Mouse (Mus musculus) embryonic facial prominence, embryonic 10.5 days (tissue): Measurements from ENCODE around the gene Ube2k. TPM values are rescaled to one million over a fixed set of nuclear protein-coding genes. Genes with fewer than 3 reads are reported as not detected.
A peak's percentile ranks its signal among the peaks of the same experiment; 100 is the strongest.

Source experiments
- DNase-seq: peaks from one replicate; pipeline ENCODE4 v3.0.0-alpha.2; 2017; ENCODE audit warnings: low spot score
- H3K27ac ChIP-seq: fragments of 300-500 bp; sonication (generic); replicated peaks from 2 replicates; pipeline ENCODE4 v1.5.1; 2016; ENCODE audit warnings: mild to moderate bottlenecking
- H3K27me3 ChIP-seq: fragments of 300-500 bp; sonication (generic); replicated peaks from 2 replicates; pipeline ENCODE4 v1.6.1; 2016; ENCODE audit warnings: low read depth, mild to moderate bottlenecking; ENCODE audit not compliant: poor library complexity, severe bottlenecking
- H3K36me3 ChIP-seq: fragments of 300-500 bp; sonication (generic); replicated peaks from 2 replicates; pipeline ENCODE4 v1.6.1; 2016; ENCODE audit warnings: mild to moderate bottlenecking, moderate library complexity
- H3K4me1 ChIP-seq: fragments of 300-500 bp; sonication (generic); 2 replicates; pipeline ENCODE4 v1.6.1; 2016
- H3K4me3 ChIP-seq: fragments of 300-500 bp; sonication (generic); 2 replicates; pipeline ENCODE4 v1.5.1; 2016; ENCODE audit warnings: mild to moderate bottlenecking, moderate library complexity
- H3K9me3 ChIP-seq: fragments of 300-500 bp; sonication (generic); 2 replicates; pipeline ENCODE4 v1.6.1; 2016; ENCODE audit warnings: mild to moderate bottlenecking
- WGBS: fragments of 180-500 bp; shearing (Covaris S2); methylation state at CpG from one replicate; pipeline ENCODE4 v1.1.7; 2016; 5-methylcytosine and 5-hydroxymethylcytosine counted together
- polyA plus RNA-seq: library from polyadenylated mRNA; unstranded; fragments of >200 nt; fragmentation: Nextera tagmentation; extraction: Ambion mirVana; gene quantifications from 2 replicates; pipeline ENCODE4 v1.2.1, GENCODE M21; 2016

Gene Ube2k
- polyA plus RNA-seq: 214 and 216 TPM in 2 replicates

GRCm38 (mm10) chr5:65536751-65537419 lies at the start of gene Ube2k, which contains the start of gene Smim14:
Ube2k (plus strand) TSS chr5:65537233.
Smim14 (minus strand) TSS chr5:65537184.
- DNase-seq: peak; percentile 97
- Histone ChIP-seq H3K27ac (peak within 1 kb of the TSS; percentile 98), H3K27me3 (no peaks in the 10 kb centered on the region), H3K4me3 (peak within 1 kb of the TSS; percentile 95), H3K9me3 (no peaks in the 10 kb centered on the region), H3K36me3 (peaks cover 20% of the 10 kb centered on the region; the same call in 1 of the 2 replicates), H3K4me1 (peaks cover 19% of the 10 kb centered on the region)
- under 1% methylated on average over 66 of the region's 66 CpGs for WGBS

- WGBS: 88% methylated on average over 10 of the region's 10 CpGs
- H3K4me3 ChIP-seq: no peak overlapping the region
- peaks cover 8% of the 10 kb centered on the region; the same call in 1 of the 2 replicates for H3K27me3 ChIP-seq
- no peaks in the 10 kb centered on the region for H3K9me3 ChIP-seq
- DNase-seq: no peak
- no peak overlapping the region for H3K27ac ChIP-seq
- no peaks in the 10 kb centered on the region; the same call in 1 of the 2 replicates for H3K36me3 ChIP-seq
- peaks cover 15% of the 10 kb centered on the region for H3K4me1 ChIP-seq
Observed at GRCm38 (mm10) chr5:65487381-65487780, 49.7 kb upstream of the Ube2k start.

GRCm38 (mm10) chr5:65488725-65489124 lies 48.3 kb upstream of the Ube2k start:
- no peak for DNase-seq
- Histone ChIP-seq H3K27me3 (peaks cover 8% of the 10 kb centered on the region; the same call in 1 of the 2 replicates), H3K27ac (no peak overlapping the region), H3K36me3 (no peaks in the 10 kb centered on the region; the same call in 1 of the 2 replicates), H3K4me3 (no peak overlapping the region), H3K4me1 (peaks cover 25% of the 10 kb centered on the region), H3K9me3 (no peaks in the 10 kb centered on the region)
- WGBS: 87% methylated on average over 7 of the region's 7 CpGs

GRCm38 (mm10) chr5:65489830-65490229 lies 47.2 kb upstream of the Ube2k start:
- H3K4me1 ChIP-seq: peaks cover 25% of the 10 kb centered on the region
- DNase-seq: no peak
- H3K27me3 ChIP-seq: peaks cover 8% of the 10 kb centered on the region; the same call in 1 of the 2 replicates
- no peak overlapping the region for H3K4me3 ChIP-seq
- no peaks in the 10 kb centered on the region; the same call in 1 of the 2 replicates for H3K36me3 ChIP-seq
- WGBS: 85% methylated on average over 4 of the region's 4 CpGs
- H3K27ac ChIP-seq: no peak overlapping the region
- no peaks in the 10 kb centered on the region for H3K9me3 ChIP-seq

- DNase-seq: peak; percentile 79
- Histone ChIP-seq H3K36me3 (no peaks in the 10 kb centered on the region; the same call in 1 of the 2 replicates), H3K27ac (peak overlapping the region; percentile 91), H3K9me3 (no peaks in the 10 kb centered on the region), H3K4me1 (peaks cover 20% of the 10 kb centered on the region), H3K27me3 (peaks cover 8% of the 10 kb centered on the region; the same call in 1 of the 2 replicates), H3K4me3 (peak overlapping the region; percentile 86)
- WGBS: under 1% methylated on average over 57 of the region's 57 CpGs
Observed at GRCm38 (mm10) chr5:65491767-65492715, 45.0 kb upstream of the Ube2k start.

GRCm38 (mm10) chr5:65492716-65493531 lies 44.1 kb upstream of the Ube2k start, which contains the start of gene Gm43552:
Gm43552 (minus strand) TSS chr5:65492833.
- DNase-seq: peak; percentile 92
- Histone ChIP-seq H3K9me3 (no peaks in the 10 kb centered on the region), H3K36me3 (no peaks in the 10 kb centered on the region; the same call in 1 of the 2 replicates), H3K4me1 (peaks cover 20% of the 10 kb centered on the region), H3K27ac (peak within 1 kb of the TSS; percentile 91), H3K27me3 (peaks cover 8% of the 10 kb centered on the region; the same call in 1 of the 2 replicates), H3K4me3 (peak within 1 kb of the TSS; percentile 86)
- under 1% methylated on average over 69 of the region's 69 CpGs for WGBS

GRCm38 (mm10) chr5:65500231-65500630 lies 36.8 kb upstream of the Ube2k start:
- 86% methylated on average over 7 of the region's 7 CpGs for WGBS
- no peak for DNase-seq
- Histone ChIP-seq H3K27me3 (no peaks in the 10 kb centered on the region), H3K4me1 (no peaks in the 10 kb centered on the region), H3K27ac (no peak overlapping the region), H3K36me3 (no peaks in the 10 kb centered on the region), H3K4me3 (no peak overlapping the region), H3K9me3 (no peaks in the 10 kb centered on the region)

GRCm38 (mm10) chr5:65501407-65501806 lies 35.6 kb upstream of the Ube2k start:
- no peak for DNase-seq
- 93% methylated on average over 9 of the region's 9 CpGs for WGBS
- H3K36me3 ChIP-seq: no peaks in the 10 kb centered on the region
- no peak overlapping the region for H3K4me3 ChIP-seq
- no peaks in the 10 kb centered on the region for H3K9me3 ChIP-seq
- H3K4me1 ChIP-seq: 0 out of 2 replicates have a peak, but pooled peaks cover 3% of the 10 kb centered on the region
- no peak overlapping the region for H3K27ac ChIP-seq
- no peaks in the 10 kb centered on the region for H3K27me3 ChIP-seq

- Histone ChIP-seq H3K9me3 (no peaks in the 10 kb centered on the region), H3K27me3 (no peaks in the 10 kb centered on the region), H3K4me3 (peak overlapping the region; percentile 29), H3K27ac (no peak overlapping the region), H3K36me3 (no peaks in the 10 kb centered on the region), H3K4me1 (0 out of 2 replicates have a peak, but pooled peaks cover 3% of the 10 kb centered on the region)
- peak; percentile 58 for DNase-seq
- WGBS: 10% methylated on average over 8 of the region's 8 CpGs
Observed at GRCm38 (mm10) chr5:65505786-65506185, 31.2 kb upstream of the Ube2k start.

GRCm38 (mm10) chr5:65508395-65508794 lies 28.6 kb upstream of the Ube2k start:
- peaks cover 5% of the 10 kb centered on the region for H3K4me1 ChIP-seq
- no peaks in the 10 kb centered on the region for H3K36me3 ChIP-seq
- no peak for DNase-seq
- no peaks in the 10 kb centered on the region for H3K27me3 ChIP-seq
- H3K4me3 ChIP-seq: no peak overlapping the region
- 86% methylated on average over 8 of the region's 8 CpGs for WGBS
- H3K27ac ChIP-seq: no peak overlapping the region
- H3K9me3 ChIP-seq: no peaks in the 10 kb centered on the region

- DNase-seq: no peak
- no peaks in the 10 kb centered on the region for H3K9me3 ChIP-seq
- H3K27me3 ChIP-seq: no peaks in the 10 kb centered on the region
- WGBS: 72% methylated on average over 3 of the region's 3 CpGs
- H3K4me1 ChIP-seq: peaks cover 12% of the 10 kb centered on the region
- no peaks in the 10 kb centered on the region for H3K36me3 ChIP-seq
- H3K27ac ChIP-seq: no peak overlapping the region
- H3K4me3 ChIP-seq: no peak overlapping the region
Observed at GRCm38 (mm10) chr5:65513506-65513905, 23.5 kb upstream of the Ube2k start.
